Mouse (Mus musculus) testis, postnatal 10 days (tissue): ENCODE results near the gene Gm20388.
A peak's percentile ranks its signal among the peaks of the same experiment; 100 is the strongest.
"Not testable (repeated sequence)": the region's sequence is repeated elsewhere in the genome, so short reads cannot be mapped to it uniquely, and the experiment has no call there.

Experiments
- DNase-seq: peaks from one replicate; pipeline ENCODE4 v3.0.0; 2021; ENCODE audit warnings: low spot score

Gm20388 gene

DNA sequence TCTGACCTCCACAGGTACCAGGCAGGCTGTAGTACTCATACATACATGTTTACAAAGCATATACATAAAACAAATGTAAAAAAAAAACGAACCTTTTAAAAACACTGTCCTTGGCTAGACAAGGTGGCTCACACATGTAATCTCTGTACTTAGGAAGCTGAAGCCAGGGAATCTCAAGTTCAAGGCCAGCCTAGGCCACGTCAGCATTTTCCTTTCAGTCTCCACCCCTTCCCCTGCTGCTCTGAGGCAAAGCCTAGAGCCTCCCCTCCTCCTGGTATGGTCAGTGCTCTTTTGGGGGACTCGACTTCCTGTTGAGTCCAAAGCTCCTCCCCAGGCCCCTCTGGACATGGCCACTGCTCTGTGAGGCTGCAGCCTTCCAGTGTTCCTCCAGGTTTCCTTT, 3476.4 kb downstream of the Gm20388 start:
- DNase-seq = no peak

DNA sequence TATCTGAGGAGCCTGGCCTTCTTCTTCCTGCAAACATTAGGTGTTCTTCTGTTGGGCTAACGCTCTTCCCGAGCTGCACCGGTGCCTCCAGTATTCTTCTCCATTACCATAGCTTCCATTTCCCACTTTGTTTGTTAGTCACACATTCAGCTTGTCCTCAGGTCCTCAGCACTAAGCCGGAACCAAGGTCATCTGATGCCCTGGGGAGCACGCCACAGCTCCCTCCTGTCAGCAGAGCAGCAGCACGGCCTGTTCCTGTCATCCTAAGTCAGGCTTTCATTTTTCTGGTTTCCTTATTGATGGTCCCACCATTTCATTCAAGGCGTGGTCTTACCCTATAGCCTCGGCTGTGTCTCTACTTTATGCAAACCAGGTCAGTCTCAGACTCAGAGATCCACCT, 3477.2 kb downstream of the Gm20388 start:
- no peak for DNase-seq

DNA sequence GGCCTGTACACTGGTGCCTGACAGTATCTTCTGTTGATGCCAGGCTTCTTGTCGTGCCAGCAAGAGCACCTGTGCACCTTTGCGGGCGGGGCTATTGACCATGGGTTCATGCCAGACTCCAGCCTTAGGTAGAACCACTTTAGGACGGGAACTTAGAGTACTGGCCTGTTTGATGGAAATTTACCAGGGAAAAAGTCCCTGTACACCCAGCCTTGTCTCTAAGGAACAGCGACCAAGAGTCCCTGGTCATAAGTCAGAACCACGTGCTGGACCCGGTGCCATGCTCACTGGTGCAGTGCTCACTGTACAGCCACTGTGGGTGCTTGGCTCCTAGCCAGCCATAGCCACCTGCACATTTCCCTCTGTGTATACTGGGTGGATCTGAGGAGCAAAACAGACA, 3478.4 kb downstream of the Gm20388 start:
- no peak for DNase-seq

DNA sequence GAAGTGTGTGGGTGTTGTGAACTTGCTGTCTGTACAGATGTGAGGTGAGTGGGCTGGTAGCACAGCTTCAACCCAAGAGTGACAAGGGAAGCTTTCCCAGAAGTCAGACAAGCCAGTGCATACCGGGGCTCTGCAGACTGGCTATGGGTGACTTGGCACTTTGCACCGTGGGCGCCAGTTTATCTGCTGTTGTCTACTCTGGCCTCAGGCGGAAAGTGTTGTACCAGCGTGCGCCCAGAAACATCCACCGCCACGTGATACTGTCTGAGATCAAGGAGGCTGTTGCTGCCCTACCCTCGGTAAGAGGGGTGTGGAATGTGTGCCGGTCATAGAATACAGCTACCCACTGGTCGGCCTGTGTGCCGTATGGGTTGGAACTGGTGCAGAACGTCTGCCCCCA, 3487.7 kb downstream of the Gm20388 start:
- DNase-seq = no peak

DNA sequence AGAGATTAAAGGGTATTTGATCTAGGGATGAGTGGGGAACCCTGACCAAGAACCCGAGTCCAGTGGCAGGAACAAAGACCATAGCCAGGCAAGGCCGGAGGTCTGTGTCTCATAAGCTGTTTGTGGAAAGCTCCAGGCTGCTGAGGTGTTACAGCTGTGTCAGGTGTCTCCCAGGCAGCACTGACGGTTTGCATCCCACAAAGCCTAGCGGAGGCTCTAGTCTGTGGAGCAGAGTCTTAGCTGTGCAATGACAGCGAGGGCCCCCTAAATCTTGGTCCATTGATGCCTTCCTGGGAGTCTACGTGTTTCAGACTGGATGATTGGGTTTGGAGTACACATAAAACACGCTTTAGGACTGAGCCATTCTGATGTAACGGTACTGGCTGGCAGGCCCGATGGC, 3491.3 kb downstream of the Gm20388 start:
- no peak for DNase-seq

DNA sequence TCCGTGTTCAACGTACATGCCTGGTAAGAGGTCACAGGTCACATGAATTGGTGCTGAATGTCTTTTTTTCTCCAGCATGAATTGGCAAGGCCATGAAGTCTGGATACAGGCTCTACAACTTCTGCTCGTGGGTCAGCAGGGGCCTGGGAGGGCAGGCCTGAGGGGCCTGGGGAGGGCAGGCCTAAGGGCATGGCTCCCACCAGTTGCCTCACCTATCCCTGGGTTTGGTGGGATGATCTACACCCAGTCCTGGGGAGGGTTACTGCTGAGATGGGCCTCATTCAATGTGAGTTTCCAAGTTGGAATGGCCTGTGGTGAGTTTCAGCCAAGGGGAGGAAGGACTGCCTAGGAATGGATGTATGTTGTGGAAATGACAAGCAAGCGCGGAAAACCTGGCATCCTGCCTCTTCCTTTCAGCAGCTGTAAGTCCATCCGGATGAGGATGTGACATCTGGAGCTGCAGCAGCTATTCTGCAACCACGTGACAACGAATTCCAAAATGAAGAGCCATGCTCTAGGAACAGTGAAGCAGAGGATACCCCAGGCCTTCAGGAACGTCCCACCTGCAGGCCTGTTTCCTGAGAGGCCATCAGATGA, 3492.2 kb downstream of the Gm20388 start:
- DNase-seq = peak; percentile 36

DNA sequence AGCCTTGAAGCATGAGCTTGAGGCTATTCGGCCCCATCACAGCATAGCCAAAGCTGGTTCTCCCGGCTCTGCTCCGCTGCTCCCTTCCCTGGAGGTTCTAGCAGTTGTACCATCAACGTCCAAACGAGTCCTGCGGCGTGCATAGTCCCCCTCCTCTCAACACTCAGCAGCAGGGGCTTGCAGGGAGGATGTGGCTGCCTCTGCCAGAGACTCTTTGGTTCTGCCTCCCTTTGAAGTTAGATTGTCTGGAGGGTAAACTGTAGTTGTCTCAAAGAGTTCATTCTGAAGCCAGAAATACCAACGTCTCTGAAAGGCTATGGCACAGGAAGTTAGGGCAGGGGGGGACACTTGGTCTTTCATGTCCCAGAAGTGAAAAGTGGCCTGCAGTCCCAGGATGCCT, 3493.9 kb downstream of the Gm20388 start:
- DNase-seq = no peak

DNA sequence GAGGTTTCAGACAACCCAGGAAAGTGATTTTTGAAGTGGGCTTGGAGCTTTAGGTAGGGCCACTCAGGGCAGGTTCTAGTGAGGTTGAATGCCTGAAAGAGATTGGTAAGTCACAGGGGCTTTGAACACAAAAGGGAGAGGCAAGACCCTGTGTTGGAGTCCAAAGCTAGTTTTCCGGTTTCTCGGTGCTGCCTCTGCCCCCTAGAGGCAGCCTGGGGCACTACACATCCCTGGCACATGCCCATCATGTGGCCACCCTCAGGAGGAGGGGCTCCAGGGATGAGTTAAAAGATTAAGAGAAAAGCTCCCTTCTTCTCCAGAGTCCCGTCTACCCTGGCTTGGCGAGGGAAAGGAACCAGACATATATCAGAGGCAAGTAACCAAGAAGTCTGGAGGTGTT, 3496.1 kb downstream of the Gm20388 start, which contains the start of gene Mc1r:
Gene Mc1r, plus strand, starts transcription at position 322 of the 400 bp plus-strand sequence.
- peak; percentile 80 for DNase-seq

DNA sequence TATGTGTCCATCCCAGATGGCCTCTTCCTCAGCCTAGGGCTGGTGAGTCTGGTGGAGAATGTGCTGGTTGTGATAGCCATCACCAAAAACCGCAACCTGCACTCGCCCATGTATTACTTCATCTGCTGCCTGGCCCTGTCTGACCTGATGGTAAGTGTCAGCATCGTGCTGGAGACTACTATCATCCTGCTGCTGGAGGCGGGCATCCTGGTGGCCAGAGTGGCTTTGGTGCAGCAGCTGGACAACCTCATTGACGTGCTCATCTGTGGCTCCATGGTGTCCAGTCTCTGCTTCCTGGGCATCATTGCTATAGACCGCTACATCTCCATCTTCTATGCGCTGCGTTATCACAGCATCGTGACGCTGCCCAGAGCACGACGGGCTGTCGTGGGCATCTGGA, 3497.0 kb downstream of the Gm20388 start:
- no peak for DNase-seq

DNA sequence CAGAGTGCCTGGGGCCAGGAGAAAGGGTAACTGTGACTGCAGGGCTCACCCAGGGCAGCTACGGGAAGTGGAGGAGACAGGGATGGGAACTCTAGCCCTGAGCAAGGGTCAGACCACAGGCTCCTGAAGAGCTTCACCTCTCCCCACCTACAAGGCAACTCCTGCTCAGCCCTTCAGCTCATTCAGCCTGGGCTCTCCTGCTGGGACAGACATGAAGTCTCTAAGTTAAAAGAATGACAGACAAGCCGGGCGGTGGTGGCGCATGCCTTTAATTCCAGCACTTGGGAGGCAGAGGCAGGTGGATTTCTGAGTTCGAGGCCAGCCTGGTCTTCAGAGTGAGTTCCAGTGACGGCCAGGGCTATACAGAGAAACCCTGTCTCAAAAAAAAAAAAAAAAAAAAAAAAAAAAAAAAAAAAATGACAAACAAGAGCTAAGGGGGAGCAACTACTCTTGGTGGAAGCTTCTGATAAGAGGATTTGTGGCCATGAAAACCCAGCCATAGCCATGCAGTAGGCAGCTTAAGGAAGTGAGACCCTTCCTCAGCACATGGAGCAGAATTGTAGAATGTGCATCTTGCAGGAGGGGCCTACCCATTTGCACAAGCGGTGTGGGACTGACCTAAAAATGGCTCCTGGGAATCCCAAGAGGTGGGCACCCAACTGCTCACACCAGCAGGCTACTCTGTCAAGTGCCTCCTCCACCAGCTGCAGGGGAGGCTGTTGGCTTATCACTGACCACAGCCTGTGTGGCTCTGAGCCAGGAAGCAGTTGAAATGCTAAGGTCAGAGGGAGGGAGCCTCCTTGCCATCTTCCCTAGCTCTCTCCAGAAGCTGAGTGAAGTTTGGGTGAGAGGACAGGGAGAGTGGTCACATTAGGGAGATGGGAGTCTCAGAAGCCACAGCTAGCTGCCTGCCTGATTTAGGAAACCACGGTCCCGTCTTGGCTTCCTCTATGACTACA, 3498.2 kb downstream of the Gm20388 start:
- DNase-seq = peak; percentile 80

DNA sequence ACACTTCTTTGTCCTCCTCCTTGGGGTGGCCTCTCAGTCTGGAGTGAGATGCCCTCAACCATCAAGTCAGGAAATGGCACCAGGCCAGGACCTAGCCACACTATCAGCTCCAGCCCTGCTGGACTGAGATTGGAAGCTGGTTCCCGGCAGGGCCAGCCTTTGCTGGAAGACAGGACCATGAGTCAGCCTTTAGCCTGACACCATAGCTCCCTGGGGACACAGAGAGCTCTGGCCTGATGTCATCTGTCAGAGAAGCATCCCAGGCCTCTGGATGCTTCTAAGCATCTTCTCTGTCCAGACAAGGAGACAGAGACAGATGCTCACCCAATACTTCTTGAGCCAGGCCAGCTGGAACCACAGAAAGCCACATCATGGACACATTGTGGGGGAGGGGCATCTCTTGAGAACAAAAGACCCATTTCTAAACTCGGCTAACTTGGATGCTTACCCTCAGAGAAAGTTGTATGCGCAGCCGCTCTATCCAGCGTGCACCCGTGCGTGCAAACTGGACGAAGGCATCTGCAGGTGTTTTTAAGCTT, 3499.5 kb downstream of the Gm20388 start:
- peak; percentile 71 for DNase-seq

DNA sequence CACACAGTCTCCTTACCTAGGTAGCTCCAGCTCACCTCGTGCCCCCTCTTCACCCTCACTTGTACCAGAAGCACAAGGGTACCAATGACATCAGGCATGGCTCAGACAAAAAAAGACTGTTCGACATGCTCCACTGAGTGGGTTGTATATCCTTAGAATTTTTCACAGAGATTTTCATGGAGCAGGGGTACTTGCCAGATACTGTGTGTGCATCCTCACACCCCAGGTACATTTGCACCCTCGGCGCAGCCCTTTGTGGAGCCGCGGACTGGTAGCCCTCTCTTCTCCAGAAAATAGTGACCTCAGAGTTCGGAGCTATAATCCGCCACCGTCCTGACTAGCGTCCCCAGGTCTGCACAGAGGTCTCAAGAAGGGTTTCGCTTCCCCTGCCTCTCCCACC, 3500.1 kb downstream of the Gm20388 start:
- no peak for DNase-seq

DNA sequence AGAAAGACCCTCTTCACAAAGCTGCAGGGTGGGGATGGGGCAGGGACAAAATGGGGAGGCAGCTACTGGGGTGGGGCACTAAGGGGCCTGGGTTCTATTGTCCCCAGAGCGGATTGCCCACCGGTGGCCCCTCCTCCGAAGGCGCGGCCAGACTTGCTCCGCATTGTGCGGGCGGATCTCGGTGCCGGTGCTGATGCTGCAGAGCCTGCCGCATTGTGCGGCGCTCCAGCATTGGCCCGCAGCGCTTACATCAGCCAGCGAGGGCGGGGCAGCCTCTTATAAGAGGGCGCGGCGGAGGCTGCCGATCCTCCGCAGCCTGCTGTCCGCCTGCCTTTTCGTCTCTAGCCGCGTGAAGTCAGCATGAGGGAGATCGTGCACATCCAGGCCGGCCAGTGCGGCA, 3500.6 kb downstream of the Gm20388 start, which contains the start of gene Tubb3:
Gene Tubb3, plus strand, starts transcription at position 179 of the 400 bp plus-strand sequence.
- DNase-seq = peak; percentile 82

DNA sequence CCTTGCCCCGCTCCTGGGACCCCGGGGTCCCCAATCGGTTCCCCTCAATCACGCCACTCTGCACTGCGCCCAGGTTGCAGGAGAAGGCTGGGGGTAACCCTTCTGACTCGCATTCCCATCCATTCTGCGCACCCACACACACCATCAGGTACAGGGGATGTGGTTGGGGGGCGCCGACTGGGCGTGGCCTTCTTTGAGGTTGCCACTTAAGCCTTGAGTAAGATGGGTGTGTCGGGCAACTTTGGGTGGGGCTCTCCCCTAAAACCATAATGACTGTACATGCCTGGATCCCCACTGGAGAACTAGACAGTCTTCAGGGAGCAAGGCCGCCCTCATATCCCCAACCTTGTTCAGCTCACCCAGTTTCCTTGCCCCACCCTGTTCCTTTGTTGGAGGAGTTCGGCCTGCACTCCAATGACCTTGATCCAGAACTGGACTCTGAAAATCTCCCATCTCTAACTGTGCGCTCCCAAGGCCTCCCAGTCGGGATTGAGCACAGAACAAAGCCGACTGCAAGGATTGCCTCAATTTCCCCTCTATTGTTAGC, 3501.2 kb downstream of the Gm20388 start:
- no peak for DNase-seq

DNA sequence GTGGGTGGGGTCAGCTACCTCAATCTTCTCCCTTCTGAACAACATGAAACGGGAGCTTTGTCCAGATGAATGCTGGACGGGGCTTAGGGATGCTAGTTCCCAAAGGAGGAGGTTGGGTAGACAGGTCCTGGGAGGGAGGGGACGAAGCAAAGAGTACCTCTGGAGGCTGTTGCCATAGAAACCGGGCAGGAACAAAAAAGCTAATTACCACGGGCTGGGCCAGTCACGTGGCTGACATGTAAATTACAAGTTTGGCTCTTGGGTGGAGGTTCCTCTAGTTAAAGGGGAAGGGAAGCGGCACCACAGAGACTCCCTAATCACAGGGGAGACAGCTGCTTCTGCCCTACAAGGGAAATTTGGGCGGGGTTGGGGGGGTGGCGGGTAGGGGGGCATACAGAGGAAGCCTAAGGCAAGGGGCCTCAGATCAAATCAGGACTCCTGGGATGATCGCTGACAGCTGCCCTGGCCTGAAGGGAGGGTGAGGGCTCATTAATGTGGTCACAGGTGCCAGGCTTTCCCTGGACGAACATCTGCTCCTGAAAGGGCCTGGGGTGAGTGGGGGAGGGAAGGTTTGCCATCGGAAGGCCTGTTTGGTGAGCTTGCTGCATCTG, 3502.0 kb downstream of the Gm20388 start:
- DNase-seq = no peak

DNA sequence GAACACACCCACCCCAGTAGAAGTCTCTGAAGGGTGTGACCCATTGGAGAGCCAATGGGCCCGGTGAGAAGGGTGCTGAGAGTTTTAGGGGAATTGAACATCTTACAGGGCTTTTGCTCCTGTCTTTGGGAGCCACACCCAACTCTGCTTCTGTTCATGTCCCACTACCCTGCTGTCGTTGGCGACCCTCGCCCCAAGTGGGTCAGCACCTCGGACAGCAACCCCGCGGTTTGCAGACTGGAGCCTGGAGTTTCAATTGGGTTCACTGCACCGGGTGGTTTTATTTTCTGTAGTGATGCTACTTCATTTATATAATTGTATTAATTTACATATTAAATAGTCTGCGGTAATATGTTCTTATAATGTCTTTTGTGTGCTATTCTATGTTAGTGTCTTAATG, 3503.6 kb downstream of the Gm20388 start:
- DNase-seq = peak; percentile 77

DNA sequence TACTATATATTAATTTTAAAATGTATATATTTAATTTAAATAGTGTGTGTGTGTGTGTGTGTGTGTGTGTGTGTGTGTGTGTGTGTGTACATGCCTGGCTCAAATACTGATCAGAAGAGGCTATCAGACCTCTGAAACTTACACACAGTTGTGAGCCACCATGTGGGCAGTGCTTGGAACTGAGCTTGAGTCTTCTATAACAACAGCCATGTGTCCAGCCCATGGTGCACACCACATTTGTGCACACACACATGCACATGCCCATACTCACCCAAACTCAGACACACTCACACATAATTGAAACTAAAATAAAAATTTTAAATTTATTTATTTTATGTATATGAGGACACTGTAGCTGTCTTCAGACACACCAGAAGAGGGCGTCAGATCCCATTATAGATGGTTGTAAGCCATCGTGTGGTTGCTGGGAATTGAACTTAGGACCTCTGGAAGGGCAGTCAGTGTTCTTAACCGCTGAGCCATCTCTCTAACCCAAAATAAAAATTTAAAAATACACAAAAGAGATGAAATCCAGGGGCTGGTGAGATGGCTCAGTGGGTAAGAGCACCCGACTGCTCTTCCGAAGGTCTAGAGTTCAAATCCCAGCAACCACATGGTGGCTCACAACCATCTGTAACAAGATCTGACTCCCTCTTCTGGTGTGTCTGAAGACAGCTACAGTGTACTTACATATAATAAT, 3504.5 kb downstream of the Gm20388 start:
- not testable (repeated sequence) for DNase-seq

DNA sequence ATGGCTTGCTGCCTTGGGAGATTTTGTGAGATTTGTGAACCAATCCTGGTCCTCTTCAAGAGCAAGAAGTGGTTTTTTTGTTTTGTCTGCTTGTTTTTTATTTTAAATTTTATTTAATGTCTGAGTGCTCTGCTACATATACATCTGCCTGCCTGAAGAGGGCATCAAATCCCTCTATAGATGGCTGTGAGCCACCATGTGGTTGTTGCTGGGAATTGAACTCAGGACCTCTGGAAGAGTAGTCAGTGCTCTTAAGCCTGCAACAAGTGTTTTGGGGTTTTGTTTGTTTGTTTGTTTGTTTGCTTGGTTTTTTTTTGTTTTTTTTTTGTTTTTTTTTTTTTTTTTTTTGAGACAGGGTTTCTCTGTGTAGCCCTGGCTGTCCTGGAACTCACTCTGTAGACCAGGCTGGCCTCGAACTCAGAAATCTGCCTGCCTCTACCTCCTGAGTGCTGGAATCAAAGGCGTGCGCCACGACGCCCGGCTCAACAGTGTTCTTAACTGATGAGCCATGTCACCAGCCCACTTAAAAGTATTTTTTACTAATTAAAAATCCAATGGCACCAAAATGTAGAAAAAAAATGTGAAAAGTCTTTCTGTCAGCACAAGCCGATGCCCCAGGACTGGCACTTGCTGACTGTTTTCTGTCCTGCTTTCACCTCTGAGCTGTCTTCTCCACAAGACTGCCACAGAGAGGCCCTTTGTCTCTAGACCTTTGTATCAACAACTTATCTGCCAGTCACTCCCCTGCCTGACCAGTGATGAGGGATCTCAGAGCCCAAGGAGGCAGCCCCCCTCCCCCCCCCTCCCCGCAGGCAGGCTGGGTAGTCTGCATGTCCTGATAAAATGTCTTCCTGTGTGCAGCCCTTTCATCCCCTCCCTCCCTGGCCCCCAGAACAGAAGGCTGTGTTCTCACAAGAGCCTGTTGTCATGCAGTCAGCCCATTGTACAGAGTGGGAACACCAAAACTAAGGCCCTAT, 3505.6 kb downstream of the Gm20388 start:
- DNase-seq = no peak

DNA sequence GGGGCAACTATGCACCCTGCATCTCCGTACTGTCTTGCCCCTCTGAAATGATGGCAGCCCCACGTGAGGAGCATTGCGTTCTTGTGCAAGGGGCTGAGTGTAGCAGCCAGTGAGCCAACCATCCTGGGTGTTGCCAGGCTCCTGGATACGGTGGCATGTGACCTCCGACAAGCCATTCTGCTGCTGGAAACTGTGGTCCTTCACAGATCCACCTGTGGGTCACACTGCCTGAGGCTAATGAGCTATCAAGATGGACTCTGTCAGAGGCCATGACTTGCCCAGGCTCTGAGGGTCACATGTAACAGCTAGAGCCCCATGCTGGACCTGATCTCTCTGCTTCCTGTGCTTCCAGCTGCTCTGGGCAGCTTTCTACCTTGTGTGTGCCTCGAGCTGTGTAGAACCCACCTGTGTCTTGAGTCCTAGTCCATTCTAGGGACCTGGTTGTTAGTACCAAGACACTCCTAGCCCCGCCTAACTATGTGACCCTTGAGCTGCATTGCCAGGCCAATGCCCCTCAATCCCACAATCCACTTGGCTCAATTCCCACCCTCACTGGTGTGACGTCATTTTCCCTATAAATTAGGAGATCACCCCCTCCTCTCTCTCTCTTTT, 3506.4 kb downstream of the Gm20388 start:
- no peak for DNase-seq

DNA sequence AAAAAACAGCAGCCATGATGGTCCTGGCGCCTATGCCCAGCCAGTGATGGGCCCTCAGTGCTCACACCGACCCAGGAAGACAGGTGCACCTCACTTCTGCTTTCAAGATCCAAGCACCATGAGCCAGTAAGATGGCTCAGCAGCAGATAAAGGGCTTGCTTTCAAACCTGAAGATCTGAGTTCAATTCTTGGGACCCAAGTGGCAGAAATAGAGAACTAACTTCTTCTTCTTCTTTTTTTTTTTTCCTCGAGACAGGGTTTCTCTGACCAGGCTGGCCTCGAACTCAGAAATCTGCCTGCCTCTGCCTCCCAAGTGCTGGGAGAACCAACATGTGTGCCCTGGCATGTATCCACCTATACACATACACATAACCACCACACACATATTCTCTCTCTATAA, 3509.1 kb downstream of the Gm20388 start:
- DNase-seq = no peak
